Mouse (Mus musculus): ENCODE results near the gene Zfp82.

- no peak for TF ChIP-seq POLR2A (IDR thresholded peaks at IDR 0.05; ENCODE audit: extremely low read depth, insufficient read depth, low read length)
- no peak for TF ChIP-seq CTCF (IDR thresholded peaks at IDR 0.05; ENCODE audit: extremely low read depth, insufficient read depth, low read length)
Measured at GRCm38 (mm10) chr7:30099297-30099696, 26.6 kb upstream of the Zfp82 start.
